Mouse (Mus musculus) myocyte (in vitro differentiated cells): ENCODE results near the gene D8Ertd738e. TPM values are rescaled to one million over a fixed set of nuclear protein-coding genes. Genes with fewer than 3 reads are reported as not detected.

Experiments used
- H3K27me3 ChIP-seq: one replicate; pipeline ENCODE4 v1.6.1; 2011; ENCODE audit not compliant: control insufficient read depth, insufficient read depth, insufficient read length
- H3K36me3 ChIP-seq: one replicate; pipeline ENCODE4 v1.6.1; 2011; ENCODE audit not compliant: control insufficient read depth, insufficient read depth
- H3K4me2 ChIP-seq: one replicate; pipeline ENCODE4 v1.6.1; 2011; ENCODE audit warnings: low read depth, control low read depth
- H3K4me3 ChIP-seq: one replicate; pipeline ENCODE4 v1.5.1; 2011; ENCODE audit warnings: mild to moderate bottlenecking, control low read depth, moderate library complexity
- H3K79me2 ChIP-seq: one replicate; pipeline ENCODE4 v1.6.1; 2011; ENCODE audit not compliant: control insufficient read depth, insufficient read depth
- H3ac ChIP-seq: one replicate; pipeline ENCODE4 v1.6.1; 2011; ENCODE audit not compliant: control insufficient read depth, insufficient read length
- CEBPB ChIP-seq: IDR thresholded peaks from 2 replicates; pipeline ENCODE4 v1.6.1; 2011; ENCODE audit warnings: mild to moderate bottlenecking, moderate library complexity; ENCODE audit not compliant: poor library complexity, insufficient read depth, severe bottlenecking
- E2F4 ChIP-seq: IDR thresholded peaks from one replicate; pipeline ENCODE4 v1.6.1; 2011; ENCODE audit warnings: mild to moderate bottlenecking, control low read depth, moderate library complexity; ENCODE audit not compliant: insufficient read depth
- MAX ChIP-seq: IDR thresholded peaks from one replicate; pipeline ENCODE4 v1.6.1; 2011; ENCODE audit warnings: low read depth, mild to moderate bottlenecking, control low read depth
- MYOD1 ChIP-seq, 3 experiments: IDR thresholded peaks; one replicate each; pipeline ENCODE4 v1.6.1; 2011; ENCODE audit warnings: control low read depth in 2 of 3, low read depth in 2 of 3, mild to moderate bottlenecking in 2 of 3, moderate library complexity in 1 of 3; ENCODE audit not compliant: insufficient read length in 2 of 3, control insufficient read depth in 1 of 3
- MYOG ChIP-seq, 3 experiments: IDR thresholded peaks; one replicate each; pipeline ENCODE4 v1.6.1; 2011; ENCODE audit warnings: control low read depth in 2 of 3, low read depth in 2 of 3, mild to moderate bottlenecking in 2 of 3; ENCODE audit not compliant: insufficient read length in 2 of 3, control insufficient read depth in 1 of 3, insufficient read depth in 1 of 3
- POLR2A ChIP-seq: IDR thresholded peaks from one replicate; pipeline ENCODE4 v1.6.1; 2011; ENCODE audit warnings: low read depth, mild to moderate bottlenecking, control low read depth, moderate library complexity; ENCODE audit not compliant: insufficient read length
- POLR2AphosphoS2 ChIP-seq: IDR thresholded peaks from one replicate; pipeline ENCODE4 v1.6.1; 2011; ENCODE audit warnings: low read depth, control low read depth; ENCODE audit not compliant: insufficient read length
- REST ChIP-seq: IDR thresholded peaks from one replicate; pipeline ENCODE4 v1.6.1; 2011; ENCODE audit warnings: mild to moderate bottlenecking, control low read depth, moderate library complexity; ENCODE audit not compliant: insufficient read depth, insufficient read length
- SRF ChIP-seq: IDR thresholded peaks from one replicate; pipeline ENCODE4 v1.6.1; 2011; ENCODE audit warnings: low read depth; ENCODE audit not compliant: control insufficient read depth, insufficient read length
- TCF12 ChIP-seq: IDR thresholded peaks from one replicate; pipeline ENCODE4 v1.6.1; 2011; ENCODE audit warnings: mild to moderate bottlenecking, control low read depth; ENCODE audit not compliant: poor library complexity, insufficient read depth, severe bottlenecking
- TCF3 ChIP-seq: IDR thresholded peaks from one replicate; pipeline ENCODE4 v1.6.1; 2011; ENCODE audit warnings: low read depth, control low read depth; ENCODE audit not compliant: insufficient read length
- USF1 ChIP-seq: IDR thresholded peaks from one replicate; pipeline ENCODE4 v1.6.1; 2011; ENCODE audit warnings: low read depth, mild to moderate bottlenecking, control low read depth, moderate library complexity
- polyA plus RNA-seq: library from polyadenylated mRNA; unstranded; fragments of >200 nt; fragmentation: generic; extraction: Trizol; gene quantifications from one replicate; pipeline ENCODE4 v1.2.1, GENCODE M21; 2012; ENCODE audit warnings: missing spikeins

The D8Ertd738e gene
- polyA plus RNA-seq, 1 experiment = 232 TPM

- no peak overlapping the region for H3ac ChIP-seq
- H3K4me3 ChIP-seq = no peak overlapping the region
- H3K36me3 ChIP-seq = peaks cover 19% of the 10 kb centered on the region
- H3K27me3 ChIP-seq = no peaks in the 10 kb centered on the region
- peaks cover 15% of the 10 kb centered on the region for H3K79me2 ChIP-seq
- TF ChIP-seq TCF3 = no peak
- TF ChIP-seq E2F4 = no peak
- TF ChIP-seq SRF = no peak
- TF ChIP-seq POLR2A = peak; percentile 44
- TF ChIP-seq CEBPB = no peak
- peak; percentile 87 for TF ChIP-seq POLR2AphosphoS2
- TF ChIP-seq MYOG (IDR thresholded peaks at IDR 0.05; ENCODE audit: control insufficient read depth in 1 of 3, insufficient read depth in 1 of 3, insufficient read length in 2 of 3, low read depth in 2 of 3) = no peak
- H3K4me2 ChIP-seq = no peak overlapping the region
Observed at GRCm38 (mm10) chr8:84211881-84212563, 37.5 kb downstream of the D8Ertd738e start.

- peaks cover 23% of the 10 kb centered on the region for H3K79me2 ChIP-seq
Observed at GRCm38 (mm10) chr8:84211202-84211601, 38.3 kb downstream of the D8Ertd738e start.

GRCm38 (mm10) chr8:84210167-84210791 is 39.2 kb downstream of the D8Ertd738e start:
- Histone ChIP-seq H3K36me3 (peaks cover 34% of the 10 kb centered on the region), H3ac (no peak overlapping the region), H3K27me3 (no peaks in the 10 kb centered on the region), H3K4me2 (no peak overlapping the region), H3K4me3 (no peak overlapping the region), H3K79me2 (peaks cover 32% of the 10 kb centered on the region)
- TF ChIP-seq POLR2A = peak; percentile 18
- peak in 2 of 3 experiments; percentile 56 to 75 for TF ChIP-seq MYOD1 (IDR thresholded peaks at IDR 0.05; ENCODE audit: control insufficient read depth in 1 of 3, insufficient read length in 2 of 3, low read depth in 2 of 3)
- no peak for TF ChIP-seq REST
- peak; percentile 76 for TF ChIP-seq POLR2AphosphoS2
- TF ChIP-seq MYOG (IDR thresholded peaks at IDR 0.05; ENCODE audit: control insufficient read depth in 1 of 3, insufficient read depth in 1 of 3, insufficient read length in 2 of 3, low read depth in 2 of 3) = peak in 2 of 3 experiments; percentile 33 to 84

More at GRCm38 (mm10) chr8:84211202-84211601, 38.3 kb downstream of the D8Ertd738e start:
- Histone ChIP-seq H3K27me3 (no peaks in the 10 kb centered on the region), H3K36me3 (peaks cover 25% of the 10 kb centered on the region), H3K4me2 (no peak overlapping the region), H3K4me3 (no peak overlapping the region), H3ac (no peak overlapping the region)
- TF ChIP-seq POLR2A = peak; percentile 39
- peak; percentile 97 for TF ChIP-seq POLR2AphosphoS2
- no peak for TF ChIP-seq TCF3

GRCm38 (mm10) chr8:84208381-84209380 is 40.8 kb downstream of the D8Ertd738e start:
- Histone ChIP-seq H3K4me3 (no peak overlapping the region), H3K27me3 (no peaks in the 10 kb centered on the region), H3K4me2 (no peak overlapping the region), H3K79me2 (peaks cover 48% of the 10 kb centered on the region), H3ac (no peak overlapping the region), H3K36me3 (peaks cover 34% of the 10 kb centered on the region)
- TF ChIP-seq E2F4 = no peak
- peak; percentile 64 for TF ChIP-seq POLR2AphosphoS2
- TF ChIP-seq POLR2A = peak; percentile 47
- TF ChIP-seq USF1 = no peak

- H3ac ChIP-seq = no peak overlapping the region
- H3K79me2 ChIP-seq = peaks cover 52% of the 10 kb centered on the region
- no peaks in the 10 kb centered on the region for H3K27me3 ChIP-seq
- H3K4me2 ChIP-seq = peak overlapping the region; percentile 38
- H3K4me3 ChIP-seq = no peak overlapping the region
- H3K36me3 ChIP-seq = peaks cover 34% of the 10 kb centered on the region
- TF ChIP-seq POLR2AphosphoS2 (peak; percentile 50), TCF3 (no peak), CEBPB (no peak), MAX (no peak), E2F4 (no peak), POLR2A (peak; percentile 22), MYOG (IDR thresholded peaks at IDR 0.05; ENCODE audit: control insufficient read depth in 1 of 3, insufficient read depth in 1 of 3, insufficient read length in 2 of 3, low read depth in 2 of 3) (no peak), REST (no peak), SRF (no peak), MYOD1 (IDR thresholded peaks at IDR 0.05; ENCODE audit: control insufficient read depth in 1 of 3, insufficient read length in 2 of 3, low read depth in 2 of 3) (no peak), TCF12 (no peak), USF1 (no peak)
Observed at GRCm38 (mm10) chr8:84207811-84208210, 41.7 kb downstream of the D8Ertd738e start.
